Mouse (Mus musculus) megakaryocyte, embryonic 14.5 days (primary cell): ENCODE data around the gene Atf6.

Experiments used
- FLI1 ChIP-seq: IDR thresholded peaks from 2 replicates; pipeline ENCODE4 v1.6.1; 2012; ENCODE audit warnings: low read length, inconsistent platforms, mixed read lengths
- GATA1 ChIP-seq: IDR thresholded peaks from 3 replicates; pipeline ENCODE4 v1.6.1; 2012; ENCODE audit warnings: mixed read lengths, low read length, inconsistent platforms, borderline replicate concordance

DNA sequence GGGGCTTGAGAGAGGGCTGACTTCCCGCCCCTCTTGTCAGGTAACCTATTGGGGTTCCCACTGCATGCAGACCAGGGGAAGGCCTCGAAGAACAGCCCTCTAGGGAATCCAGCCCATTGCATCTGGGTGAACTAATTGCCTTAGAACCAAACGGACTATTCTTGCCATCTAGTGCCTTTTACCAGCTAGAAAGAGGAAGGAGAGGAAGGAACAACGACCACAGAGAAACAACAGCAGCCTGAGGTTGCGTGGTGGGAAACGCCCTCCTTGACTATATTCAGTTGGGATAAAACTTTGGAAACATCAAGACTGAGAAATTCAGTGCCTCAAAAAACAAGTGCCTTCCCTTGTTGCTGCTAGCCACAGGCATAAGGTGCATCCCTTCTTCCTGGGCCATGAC lies 183.7 kb downstream of the Atf6 start:
- TF ChIP-seq GATA1 (no peak), FLI1 (no peak)
